Mouse (Mus musculus) kidney, adult 8-10 months (tissue): Measurements from ENCODE around the gene Trabd2b.

ENCODE experiments used
- DNase-seq, 2 experiments: peaks; one replicate each; pipeline ENCODE4 v3.0.0; 2022

Gene Trabd2b

GRCm38 (mm10) chr4:114495688-114496426, 89.3 kb downstream of the Trabd2b start:
- no peak for DNase-seq

- peak; percentile 30 to 50 for DNase-seq
Observed at GRCm38 (mm10) chr4:114499650-114500049, 93.1 kb downstream of the Trabd2b start.

- DNase-seq, result peak; percentile 58 to 72
Observed at GRCm38 (mm10) chr4:114500317-114500716, 93.8 kb downstream of the Trabd2b start.

GRCm38 (mm10) chr4:114501048-114501447, 94.5 kb downstream of the Trabd2b start:
- no peak for DNase-seq

GRCm38 (mm10) chr4:114501611-114502010, 95.1 kb downstream of the Trabd2b start:
- DNase-seq, result no peak

GRCm38 (mm10) chr4:114504227-114505041, 97.9 kb downstream of the Trabd2b start:
- DNase-seq, result peak; percentile 35 to 41

- DNase-seq, result no peak
Observed at GRCm38 (mm10) chr4:114509601-114510000, 103.1 kb downstream of the Trabd2b start.

- no peak for DNase-seq
Observed at GRCm38 (mm10) chr4:114511649-114512048, 105.1 kb downstream of the Trabd2b start.

- DNase-seq, result no peak
Observed at GRCm38 (mm10) chr4:114513149-114513548, 106.6 kb downstream of the Trabd2b start.

- no peak for DNase-seq
Observed at GRCm38 (mm10) chr4:114515330-114515771, 108.8 kb downstream of the Trabd2b start.

GRCm38 (mm10) chr4:114516651-114517050, 110.1 kb downstream of the Trabd2b start:
- DNase-seq, result peak in 1 of 2 experiments; percentile 38

GRCm38 (mm10) chr4:114518061-114518460, 111.5 kb downstream of the Trabd2b start:
- DNase-seq, result no peak

GRCm38 (mm10) chr4:114518571-114518970, 112.0 kb downstream of the Trabd2b start:
- no peak for DNase-seq

- no peak for DNase-seq
Observed at GRCm38 (mm10) chr4:114519321-114519720, 112.8 kb downstream of the Trabd2b start.

GRCm38 (mm10) chr4:114519966-114520365, 113.4 kb downstream of the Trabd2b start:
- DNase-seq, result no peak

- no peak for DNase-seq
Observed at GRCm38 (mm10) chr4:114523335-114524188, 117.0 kb downstream of the Trabd2b start.

- DNase-seq, result no peak
Observed at GRCm38 (mm10) chr4:114531591-114531990, 125.1 kb downstream of the Trabd2b start.

- no peak for DNase-seq
Observed at GRCm38 (mm10) chr4:114533894-114534754, 127.6 kb downstream of the Trabd2b start.

- DNase-seq, result no peak
Observed at GRCm38 (mm10) chr4:114537376-114537974, 131.0 kb downstream of the Trabd2b start.

GRCm38 (mm10) chr4:114540031-114540430, 133.5 kb downstream of the Trabd2b start:
- no peak for DNase-seq

GRCm38 (mm10) chr4:114541221-114541620, 134.7 kb downstream of the Trabd2b start:
- peak in 1 of 2 experiments; percentile 18 for DNase-seq
